Mouse (Mus musculus): ENCODE measurements at regions not wholly inside any gene's neighbourhood (a gene's known extent, or its start where the extent isn't known, plus 50 kb on each side); places are given as distances from the start of the nearest gene placed in this dataset.

GRCm38 (mm10) chr11:8377301-8377700 is 287.0 kb downstream of the Tns3 start:
- Histone ChIP-seq H3K27ac (ENCODE audit: low read depth) (no peak overlapping the region), H3K4me3 (ENCODE audit: low read depth, low read length) (no peak overlapping the region), H3K9me3 (ENCODE audit: control insufficient read depth, low read length) (no peaks in the 10 kb centered on the region), H3K4me2 (ENCODE audit: low read length) (no peak overlapping the region), H3K27me3 (replicated peaks; ENCODE audit: control insufficient read depth, insufficient read depth, low read length) (no peaks in the 10 kb centered on the region), H3K9ac (ENCODE audit: low read length) (no peak overlapping the region), H3K4me1 (replicated peaks; ENCODE audit: control insufficient read depth, insufficient read depth, low read length) (no peaks in the 10 kb centered on the region), H3K36me3 (ENCODE audit: control insufficient read depth, insufficient read depth, low read length) (no peaks in the 10 kb centered on the region)
- 84% methylated on average over 4 of the region's 4 CpGs for WGBS
- no peak for DNase-seq (ENCODE audit: low spot score)
- no peak for ATAC-seq (replicated peaks; ENCODE audit: low FRiP score, low TSS enrichment, low read depth)

DNA sequence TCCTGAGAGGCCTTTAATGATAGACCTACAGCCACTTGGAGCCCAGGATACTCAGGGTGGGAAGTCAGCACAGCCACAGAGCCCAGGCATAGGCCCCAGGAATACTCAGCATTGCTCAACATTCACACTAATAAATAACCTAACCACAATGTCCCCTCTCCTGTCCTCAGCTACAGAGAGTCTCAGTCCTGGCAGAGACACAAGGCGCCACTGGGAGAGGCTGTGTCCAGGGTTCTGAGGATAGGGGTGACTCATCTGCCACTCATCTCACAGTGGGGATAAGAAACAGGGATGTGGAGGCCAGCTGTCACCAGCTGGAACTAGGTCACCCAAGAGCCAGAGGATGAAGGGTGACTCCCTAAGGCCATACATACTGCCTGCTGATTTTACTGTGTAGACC is 298.8 kb downstream of the Tns3 start:
- no peak overlapping the region for H3K9ac ChIP-seq (ENCODE audit: low read length)
- no peak overlapping the region for H3K4me2 ChIP-seq (ENCODE audit: low read length)
- no peaks in the 10 kb centered on the region for H3K27me3 ChIP-seq (replicated peaks; ENCODE audit: control insufficient read depth, insufficient read depth, low read length)
- H3K36me3 ChIP-seq (ENCODE audit: control insufficient read depth, insufficient read depth, low read length) = no peaks in the 10 kb centered on the region
- H3K27ac ChIP-seq (ENCODE audit: low read depth) = no peak overlapping the region
- no peak for ATAC-seq (replicated peaks; ENCODE audit: low FRiP score, low TSS enrichment, low read depth)
- H3K4me1 ChIP-seq (replicated peaks; ENCODE audit: control insufficient read depth, insufficient read depth, low read length) = no peaks in the 10 kb centered on the region
- 88% methylated on average over 1 of the region's 1 CpGs for WGBS
- DNase-seq (ENCODE audit: low spot score) = no peak
- H3K4me3 ChIP-seq (ENCODE audit: low read depth, low read length) = no peak overlapping the region
- H3K9me3 ChIP-seq (ENCODE audit: control insufficient read depth, low read length) = no peaks in the 10 kb centered on the region

- ATAC-seq (replicated peaks; ENCODE audit: low FRiP score, low TSS enrichment, low read depth) (no peak), DNase-seq (ENCODE audit: low spot score) (no peak)
- no peak overlapping the region for H3K27ac ChIP-seq (ENCODE audit: low read depth)
- no peak overlapping the region for H3K4me2 ChIP-seq (ENCODE audit: low read length)
- no peaks in the 10 kb centered on the region for H3K27me3 ChIP-seq (replicated peaks; ENCODE audit: control insufficient read depth, insufficient read depth, low read length)
- H3K4me3 ChIP-seq (ENCODE audit: low read depth, low read length) = no peak overlapping the region
- no peaks in the 10 kb centered on the region for H3K36me3 ChIP-seq (ENCODE audit: control insufficient read depth, insufficient read depth, low read length)
- no peaks in the 10 kb centered on the region for H3K4me1 ChIP-seq (replicated peaks; ENCODE audit: control insufficient read depth, insufficient read depth, low read length)
- WGBS = 66% methylated on average over 9 of the region's 9 CpGs
- H3K9me3 ChIP-seq (ENCODE audit: control insufficient read depth, low read length) = no peaks in the 10 kb centered on the region
- H3K9ac ChIP-seq (ENCODE audit: low read length) = no peak overlapping the region
Observed at GRCm38 (mm10) chr11:8364703-8365433, 299.5 kb downstream of the Tns3 start.

DNA sequence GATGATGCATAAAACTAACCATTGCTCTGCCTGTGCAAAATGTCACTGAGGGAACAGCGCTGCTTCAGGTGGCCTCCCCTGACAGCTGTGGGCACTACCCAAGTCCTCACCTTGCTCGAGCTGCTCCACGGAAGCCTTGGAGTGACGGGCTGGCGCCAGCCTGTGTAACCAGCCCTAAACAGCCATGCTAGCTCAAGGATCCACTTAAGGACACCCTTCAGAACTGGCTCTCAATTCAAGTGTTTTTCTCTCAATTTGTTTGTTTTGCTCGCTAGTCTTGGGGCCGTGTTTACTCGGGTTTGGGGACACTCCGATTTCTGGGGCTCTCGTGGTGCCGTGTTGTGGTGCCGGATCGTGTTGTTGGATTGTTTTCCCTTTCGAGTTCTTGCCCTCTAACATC is 319.4 kb downstream of the Tns3 start:
- ATAC-seq (replicated peaks; ENCODE audit: low FRiP score, low TSS enrichment, low read depth) (no peak), DNase-seq (ENCODE audit: low spot score) (no peak)
- no peaks in the 10 kb centered on the region for H3K9me3 ChIP-seq (ENCODE audit: control insufficient read depth, low read length)
- H3K4me3 ChIP-seq (ENCODE audit: low read depth, low read length) = no peak overlapping the region
- no peaks in the 10 kb centered on the region for H3K36me3 ChIP-seq (ENCODE audit: control insufficient read depth, insufficient read depth, low read length)
- no peak overlapping the region for H3K9ac ChIP-seq (ENCODE audit: low read length)
- no peaks in the 10 kb centered on the region for H3K4me1 ChIP-seq (replicated peaks; ENCODE audit: control insufficient read depth, insufficient read depth, low read length)
- 91% methylated on average over 14 of the region's 14 CpGs for WGBS
- H3K27ac ChIP-seq (ENCODE audit: low read depth) = no peak overlapping the region
- H3K27me3 ChIP-seq (replicated peaks; ENCODE audit: control insufficient read depth, insufficient read depth, low read length) = no peaks in the 10 kb centered on the region
- no peak overlapping the region for H3K4me2 ChIP-seq (ENCODE audit: low read length)

DNA sequence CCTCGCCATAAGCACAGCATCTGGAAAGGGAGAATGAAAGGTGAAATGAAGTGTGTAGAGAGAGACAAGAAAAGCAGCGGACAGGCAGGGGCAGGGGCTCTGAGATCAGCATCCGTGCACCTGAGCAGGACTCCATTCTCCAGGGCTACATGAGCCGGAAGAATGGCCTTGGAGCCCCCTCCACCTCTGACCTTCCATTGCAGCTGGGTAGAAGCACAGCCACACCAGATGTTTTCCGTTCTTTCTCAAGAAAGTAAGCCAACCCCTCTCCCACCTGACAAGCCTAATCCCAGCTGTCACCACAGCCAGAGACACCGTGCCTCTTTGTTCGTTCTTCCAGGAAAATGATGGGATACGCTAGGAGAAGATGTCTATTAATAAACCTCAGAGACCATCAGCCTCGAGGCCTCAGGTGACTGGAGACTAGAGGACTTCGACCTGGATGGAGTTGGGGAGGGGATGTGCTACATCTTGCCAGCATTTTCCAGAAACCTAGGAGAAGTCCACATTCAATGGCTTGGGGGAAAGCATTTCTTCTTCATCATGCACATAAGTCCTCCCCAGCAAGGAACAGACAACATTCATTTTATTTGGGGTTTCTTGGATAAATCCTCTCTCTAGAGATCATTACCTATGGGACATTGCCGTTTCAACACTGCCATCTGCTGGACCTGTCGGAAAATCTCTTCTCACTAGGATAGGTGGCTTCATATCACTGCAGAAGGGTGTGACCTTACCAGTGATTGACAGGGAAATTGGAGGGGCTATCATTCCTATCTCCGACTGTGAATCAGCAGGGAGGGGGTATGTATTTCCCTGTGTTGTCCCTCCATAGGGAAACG is 361.8 kb downstream of the Tns3 start:
- WGBS = 41% methylated on average over 14 of the region's 14 CpGs
- Histone ChIP-seq H3K4me1 (replicated peaks; ENCODE audit: control insufficient read depth, insufficient read depth, low read length) (no peaks in the 10 kb centered on the region; the same call in 1 of the 2 replicates), H3K27ac (ENCODE audit: low read depth) (no peak overlapping the region), H3K9me3 (ENCODE audit: control insufficient read depth, low read length) (no peaks in the 10 kb centered on the region), H3K4me2 (ENCODE audit: low read length) (no peak overlapping the region), H3K27me3 (replicated peaks; ENCODE audit: control insufficient read depth, insufficient read depth, low read length) (no peaks in the 10 kb centered on the region), H3K9ac (ENCODE audit: low read length) (no peak overlapping the region), H3K4me3 (ENCODE audit: low read depth, low read length) (no peak overlapping the region), H3K36me3 (ENCODE audit: control insufficient read depth, insufficient read depth, low read length) (no peaks in the 10 kb centered on the region)
- peak; percentile 71 for DNase-seq (ENCODE audit: low spot score)
- ATAC-seq (replicated peaks; ENCODE audit: low FRiP score, low TSS enrichment, low read depth) = peak; percentile 71; the same call in 1 of the 2 replicates

- Histone ChIP-seq H3K36me3 (ENCODE audit: control insufficient read depth, insufficient read depth, low read length) (no peaks in the 10 kb centered on the region), H3K4me1 (replicated peaks; ENCODE audit: control insufficient read depth, insufficient read depth, low read length) (no peaks in the 10 kb centered on the region), H3K4me2 (ENCODE audit: low read length) (no peak overlapping the region), H3K4me3 (ENCODE audit: low read depth, low read length) (no peak overlapping the region), H3K27ac (ENCODE audit: low read depth) (no peak overlapping the region), H3K27me3 (replicated peaks; ENCODE audit: control insufficient read depth, insufficient read depth, low read length) (no peaks in the 10 kb centered on the region), H3K9ac (ENCODE audit: low read length) (no peak overlapping the region), H3K9me3 (ENCODE audit: control insufficient read depth, low read length) (no peaks in the 10 kb centered on the region)
- ATAC-seq (replicated peaks; ENCODE audit: low FRiP score, low TSS enrichment, low read depth) = no peak
- DNase-seq (ENCODE audit: low spot score) = no peak
- WGBS = 81% methylated on average over 5 of the region's 5 CpGs
Observed at GRCm38 (mm10) chr11:8297462-8297861, 366.9 kb downstream of the Tns3 start.

DNA sequence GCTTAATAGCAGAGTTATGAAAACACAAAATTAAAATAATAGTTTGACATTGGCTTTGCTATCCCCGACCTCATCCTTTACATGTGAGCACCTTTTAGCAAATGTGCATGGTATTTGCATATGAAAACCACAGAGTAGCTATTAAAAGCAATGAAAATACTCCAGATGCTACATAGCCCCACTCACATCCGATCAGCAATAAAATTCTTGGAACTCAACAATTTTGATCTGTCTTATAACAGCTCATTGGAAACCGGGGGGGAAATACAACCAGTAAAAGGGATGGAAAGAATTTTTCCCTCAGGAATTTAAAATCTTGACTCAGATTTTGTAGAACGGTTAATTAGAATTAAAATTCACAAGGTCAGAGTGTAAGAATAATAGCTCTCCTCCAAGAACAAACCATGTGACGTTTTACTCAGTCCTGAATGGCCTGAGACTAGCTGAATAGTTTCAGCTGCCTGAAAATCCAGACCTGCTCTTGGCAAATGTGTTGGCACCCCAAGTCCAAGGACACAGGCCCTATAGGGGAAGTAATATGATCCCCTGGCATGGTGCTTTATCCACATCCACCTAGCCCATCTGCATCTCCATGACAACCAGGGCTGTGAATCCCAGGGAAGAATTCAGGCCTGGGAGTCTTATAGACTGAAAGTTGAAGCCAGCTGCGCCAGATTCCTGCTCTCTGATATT is 370.9 kb downstream of the Tns3 start:
- Histone ChIP-seq H3K36me3 (ENCODE audit: control insufficient read depth, insufficient read depth, low read length) (no peaks in the 10 kb centered on the region), H3K27me3 (replicated peaks; ENCODE audit: control insufficient read depth, insufficient read depth, low read length) (no peaks in the 10 kb centered on the region), H3K4me3 (ENCODE audit: low read depth, low read length) (no peak overlapping the region), H3K4me2 (ENCODE audit: low read length) (no peak overlapping the region), H3K4me1 (replicated peaks; ENCODE audit: control insufficient read depth, insufficient read depth, low read length) (no peaks in the 10 kb centered on the region), H3K27ac (ENCODE audit: low read depth) (no peak overlapping the region), H3K9ac (ENCODE audit: low read length) (no peak overlapping the region), H3K9me3 (ENCODE audit: control insufficient read depth, low read length) (no peaks in the 10 kb centered on the region)
- ATAC-seq (replicated peaks; ENCODE audit: low FRiP score, low TSS enrichment, low read depth) (no peak), DNase-seq (ENCODE audit: low spot score) (no peak)
- 57% methylated on average over 6 of the region's 6 CpGs for WGBS

DNA sequence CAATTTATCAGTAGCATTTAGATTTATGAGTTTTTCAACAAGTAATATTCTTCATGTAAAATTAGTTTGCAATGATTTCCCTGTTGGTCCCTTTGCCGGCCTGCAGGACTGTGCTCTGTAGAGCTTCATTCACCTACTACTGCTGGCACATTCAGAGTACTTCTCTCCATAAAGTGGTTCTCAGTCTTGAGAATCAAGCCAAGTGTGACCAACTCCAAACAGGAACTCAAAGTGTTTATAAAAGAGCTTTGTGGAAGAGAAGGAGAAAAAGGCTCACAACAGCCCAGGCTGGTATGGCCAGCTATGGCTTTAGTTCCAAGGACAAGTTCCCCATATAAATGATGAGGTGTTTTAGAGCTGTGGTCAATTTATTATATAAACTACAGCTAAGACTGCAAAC is 379.1 kb downstream of the Tns3 start:
- WGBS = 93% methylated on average over 1 of the region's 1 CpGs
- DNase-seq (ENCODE audit: low spot score) = no peak

More for the DNA sequence above, 379.1 kb downstream of the Tns3 start:
- Histone ChIP-seq H3K27me3 (replicated peaks; ENCODE audit: control insufficient read depth, insufficient read depth, low read length) (no peaks in the 10 kb centered on the region), H3K9ac (ENCODE audit: low read length) (no peak overlapping the region), H3K9me3 (ENCODE audit: control insufficient read depth, low read length) (no peaks in the 10 kb centered on the region), H3K4me2 (ENCODE audit: low read length) (no peak overlapping the region), H3K27ac (ENCODE audit: low read depth) (no peak overlapping the region), H3K4me3 (ENCODE audit: low read depth, low read length) (no peak overlapping the region), H3K4me1 (replicated peaks; ENCODE audit: control insufficient read depth, insufficient read depth, low read length) (no peaks in the 10 kb centered on the region), H3K36me3 (ENCODE audit: control insufficient read depth, insufficient read depth, low read length) (no peaks in the 10 kb centered on the region)
- no peak for ATAC-seq (replicated peaks; ENCODE audit: low FRiP score, low TSS enrichment, low read depth)
